Mouse (Mus musculus): ENCODE results near the gene Frmd8. TPM values are rescaled to one million over a fixed set of nuclear protein-coding genes. Genes with fewer than 3 reads are reported as not detected.
"Not testable (repeated sequence)": the region's sequence is repeated elsewhere in the genome, so short reads cannot be mapped to it uniquely, and the experiment has no call there.

The Frmd8 gene
- total RNA-seq, 2 experiments from 2014 or later, result 19.8 to 20.1 TPM

- no peak for DNase-seq (ENCODE audit: low spot score in 2 of 2)
These were observed 12.3 kb upstream of the Frmd8 start for GRCm38 (mm10) chr19:5887234-5887815.

DNA sequence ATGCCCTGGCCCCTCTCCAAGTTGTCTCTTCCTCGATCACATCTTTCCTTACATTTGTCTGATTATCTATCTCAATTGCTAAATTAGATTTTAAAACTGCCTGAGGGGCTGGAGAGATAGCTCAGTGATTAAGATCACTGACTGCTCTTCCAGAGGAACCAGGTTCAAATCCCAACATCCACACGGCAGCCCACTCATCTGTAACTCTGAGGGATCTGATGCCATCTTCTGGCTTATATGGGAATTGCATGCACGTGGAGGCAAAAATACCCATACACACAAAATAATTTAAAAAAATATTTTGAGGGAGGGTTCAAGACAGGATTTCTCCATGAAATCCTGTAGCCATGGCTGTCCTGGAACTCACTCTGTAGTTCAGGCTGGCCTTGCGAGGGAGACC, 10.8 kb upstream of the Frmd8 start:
- no peak for DNase-seq (ENCODE audit: low spot score in 2 of 2)

DNA sequence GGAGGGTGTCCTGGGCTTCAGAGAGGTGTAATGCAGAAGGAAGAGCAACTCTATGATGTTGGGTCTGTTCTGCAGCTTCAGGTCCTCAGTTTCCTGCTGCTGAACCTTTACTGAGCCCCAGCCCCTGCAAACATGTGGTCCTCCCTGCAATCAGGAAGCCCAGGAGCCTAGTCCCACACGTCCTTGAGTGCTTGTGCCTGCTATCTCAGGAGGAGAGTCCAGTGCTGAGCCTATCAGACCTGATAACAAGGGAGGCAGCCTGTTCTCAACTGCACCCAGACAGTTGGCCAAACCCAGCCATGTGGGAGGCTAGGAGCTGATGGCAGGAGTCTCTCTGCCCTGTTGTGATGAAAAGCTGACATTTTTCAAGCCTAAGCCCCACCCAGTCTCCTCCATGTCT, 8.9 kb upstream of the Frmd8 start:
- DNase-seq (ENCODE audit: low spot score in 2 of 2), result no peak

DNA sequence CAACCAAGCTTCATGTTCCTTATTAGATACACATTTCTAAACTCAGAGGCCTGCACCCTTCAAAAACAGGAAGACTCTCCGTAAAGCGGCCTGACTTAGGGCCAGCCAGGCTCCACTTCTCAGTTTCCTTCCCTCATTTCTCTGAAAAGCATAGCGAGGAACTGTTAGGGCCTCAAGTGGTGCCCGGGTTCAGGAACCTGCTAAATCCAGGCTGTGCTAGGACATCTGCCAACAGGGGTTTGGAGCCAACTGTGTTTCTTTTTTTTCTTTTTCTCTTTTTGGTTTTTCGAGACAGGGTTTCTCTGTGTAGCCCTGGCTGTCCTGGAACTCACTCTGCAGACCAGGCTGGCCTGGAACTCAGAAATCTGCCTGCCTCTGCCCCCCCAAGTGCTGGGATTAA, 7.0 kb upstream of the Frmd8 start:
- not testable (repeated sequence) for DNase-seq (ENCODE audit: low spot score in 2 of 2)

GRCm38 (mm10) chr19:5881155-5881554, 6.1 kb upstream of the Frmd8 start:
- DNase-seq (ENCODE audit: low spot score in 2 of 2), result no peak

- DNase-seq (ENCODE audit: low spot score in 2 of 2), result no peak
These were observed 4.7 kb upstream of the Frmd8 start for GRCm38 (mm10) chr19:5879735-5880134.

DNA sequence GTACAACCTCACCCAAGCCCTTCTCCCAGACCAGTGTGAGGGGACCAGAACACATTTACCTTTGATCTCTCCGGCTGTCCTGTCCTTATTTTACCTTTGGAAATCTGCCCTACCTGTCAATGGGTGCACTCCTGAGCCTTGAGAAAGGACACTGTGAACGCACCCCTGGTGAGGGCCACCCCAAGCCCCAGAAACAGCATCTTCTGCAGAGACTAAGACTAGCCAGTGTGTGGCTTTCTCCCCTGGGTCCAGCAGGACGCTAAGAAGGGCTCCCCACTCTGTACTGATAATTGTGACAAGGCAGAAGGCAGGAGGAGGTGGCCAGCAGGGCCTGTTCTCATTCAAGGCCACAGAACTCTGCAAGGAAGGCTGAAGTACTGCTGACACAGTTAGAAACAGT, 3.8 kb upstream of the Frmd8 start:
- DNase-seq (ENCODE audit: low spot score in 2 of 2), result no peak

DNA sequence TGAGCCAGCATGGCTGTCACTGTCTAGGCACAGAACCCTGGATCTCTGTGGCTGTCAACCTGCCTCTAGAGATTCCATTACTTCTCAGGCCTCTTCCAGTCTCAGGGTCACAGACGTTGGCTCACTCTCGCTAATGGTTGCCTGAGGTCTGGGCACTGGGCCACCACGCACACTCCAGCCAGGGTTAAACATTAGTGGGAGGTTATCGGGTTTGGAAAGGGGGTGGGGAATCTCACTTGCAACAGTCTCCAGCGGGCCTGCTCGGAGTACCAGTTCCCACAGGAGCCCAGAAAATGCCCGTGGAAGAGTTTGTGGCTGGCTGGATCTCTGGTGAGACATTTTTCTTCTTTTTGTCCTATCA, 3.3 kb upstream of the Frmd8 start:
- DNase-seq (ENCODE audit: low spot score in 2 of 2), result no peak

- DNase-seq (ENCODE audit: low spot score in 2 of 2), result peak; percentile 71 to 79
These were observed 2.7 kb upstream of the Frmd8 start, which contains the start of gene Slc25a45 for GRCm38 (mm10) chr19:5877618-5878361. TSS of gene Slc25a45 (plus strand) at chr19:5877808.

GRCm38 (mm10) chr19:5874391-5874968, 594 bp downstream of the Frmd8 start:
- DNase-seq (ENCODE audit: low spot score in 2 of 2), result no peak

- DNase-seq (ENCODE audit: low spot score in 2 of 2), result no peak
These were observed 2.0 kb downstream of the Frmd8 start for GRCm38 (mm10) chr19:5872931-5873556.

- no peak for DNase-seq (ENCODE audit: low spot score in 2 of 2)
These were observed 2.5 kb downstream of the Frmd8 start for GRCm38 (mm10) chr19:5872528-5872927.

GRCm38 (mm10) chr19:5871683-5872082, 3.4 kb downstream of the Frmd8 start:
- DNase-seq (ENCODE audit: low spot score in 2 of 2), result no peak

- DNase-seq (ENCODE audit: low spot score in 2 of 2), result no peak
These were observed 3.8 kb downstream of the Frmd8 start for GRCm38 (mm10) chr19:5871273-5871672.

DNA sequence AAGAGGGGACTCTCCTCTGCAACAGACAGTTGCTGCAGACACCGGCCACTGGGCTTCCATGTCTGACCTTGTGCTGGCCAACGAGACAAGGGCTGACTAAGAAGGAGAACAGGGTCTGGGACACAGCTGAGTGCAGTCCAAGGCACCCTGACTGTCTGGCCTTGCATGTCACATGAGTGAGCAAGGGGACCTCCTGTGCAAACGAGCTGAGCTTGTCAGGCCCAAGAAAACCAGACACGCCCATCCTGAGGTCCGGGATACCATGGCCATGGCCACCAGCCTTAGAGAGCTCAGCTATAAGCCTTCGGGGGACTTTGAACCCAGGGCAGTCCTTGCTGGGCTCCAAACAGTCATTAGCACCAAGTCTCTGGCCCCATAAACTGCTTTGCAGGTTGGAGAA, 7.0 kb downstream of the Frmd8 start:
- DNase-seq (ENCODE audit: low spot score in 2 of 2), result no peak

DNA sequence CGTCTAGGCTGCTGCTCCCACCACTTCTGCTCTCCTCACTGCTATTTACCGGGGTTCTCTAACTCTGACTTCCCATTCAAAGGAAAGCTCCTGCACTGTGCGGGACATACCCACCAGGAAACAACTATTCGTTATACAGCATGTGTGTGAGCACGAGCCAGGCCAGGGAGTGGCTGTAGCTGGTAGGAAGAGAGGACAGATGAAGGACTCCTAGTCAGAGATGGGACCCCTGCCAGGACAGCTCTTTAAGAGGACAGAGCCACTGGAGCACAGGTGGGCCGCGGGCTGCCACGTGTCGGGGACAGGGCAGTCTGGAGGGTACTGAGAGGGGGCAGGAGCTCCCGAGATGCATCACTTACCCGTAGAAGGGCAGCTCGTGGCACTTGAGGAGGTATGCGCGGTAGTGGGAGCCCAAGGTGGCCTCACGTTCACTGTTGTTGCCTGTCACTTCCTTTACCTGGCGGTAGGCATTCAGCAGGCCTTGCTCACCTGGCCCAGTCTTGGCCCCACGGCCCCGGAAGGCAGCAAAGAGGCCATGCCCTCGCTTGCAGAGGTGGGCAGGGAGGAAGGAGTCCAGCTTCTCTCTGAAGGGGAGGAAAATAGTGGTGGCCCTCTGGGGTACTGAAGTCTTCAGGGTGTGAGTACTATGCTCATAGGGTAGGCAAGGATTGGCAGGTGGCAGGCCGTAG, 10.2 kb downstream of the Frmd8 start:
- DNase-seq (ENCODE audit: low spot score in 2 of 2), result no peak

- DNase-seq (ENCODE audit: low spot score in 2 of 2), result no peak
These were observed 11.3 kb downstream of the Frmd8 start for GRCm38 (mm10) chr19:5863776-5864175.

- DNase-seq (ENCODE audit: low spot score in 2 of 2), result no peak
These were observed 12.6 kb downstream of the Frmd8 start for GRCm38 (mm10) chr19:5862335-5863085.

DNA sequence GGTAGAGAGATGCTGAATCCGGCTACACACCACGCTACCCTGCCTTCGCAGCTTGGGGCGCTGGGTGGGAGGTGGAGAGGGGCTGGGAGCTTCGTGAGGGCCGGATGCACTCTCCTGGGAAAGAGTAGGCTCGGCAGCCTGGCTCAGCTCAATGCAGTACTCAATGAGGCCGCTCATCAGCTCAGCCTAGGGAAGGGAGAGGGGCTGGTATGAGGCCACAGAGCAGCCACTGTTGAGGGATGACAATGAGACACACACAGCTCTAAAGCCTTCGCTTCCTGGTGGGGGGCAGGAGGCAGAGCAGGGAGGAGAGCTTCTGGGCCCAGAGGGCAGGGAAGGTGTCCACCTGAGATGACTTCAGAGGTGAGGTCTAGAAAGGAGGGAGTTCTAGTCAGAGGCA, 18.5 kb downstream of the Frmd8 start:
- no peak for DNase-seq (ENCODE audit: low spot score in 2 of 2)

DNA sequence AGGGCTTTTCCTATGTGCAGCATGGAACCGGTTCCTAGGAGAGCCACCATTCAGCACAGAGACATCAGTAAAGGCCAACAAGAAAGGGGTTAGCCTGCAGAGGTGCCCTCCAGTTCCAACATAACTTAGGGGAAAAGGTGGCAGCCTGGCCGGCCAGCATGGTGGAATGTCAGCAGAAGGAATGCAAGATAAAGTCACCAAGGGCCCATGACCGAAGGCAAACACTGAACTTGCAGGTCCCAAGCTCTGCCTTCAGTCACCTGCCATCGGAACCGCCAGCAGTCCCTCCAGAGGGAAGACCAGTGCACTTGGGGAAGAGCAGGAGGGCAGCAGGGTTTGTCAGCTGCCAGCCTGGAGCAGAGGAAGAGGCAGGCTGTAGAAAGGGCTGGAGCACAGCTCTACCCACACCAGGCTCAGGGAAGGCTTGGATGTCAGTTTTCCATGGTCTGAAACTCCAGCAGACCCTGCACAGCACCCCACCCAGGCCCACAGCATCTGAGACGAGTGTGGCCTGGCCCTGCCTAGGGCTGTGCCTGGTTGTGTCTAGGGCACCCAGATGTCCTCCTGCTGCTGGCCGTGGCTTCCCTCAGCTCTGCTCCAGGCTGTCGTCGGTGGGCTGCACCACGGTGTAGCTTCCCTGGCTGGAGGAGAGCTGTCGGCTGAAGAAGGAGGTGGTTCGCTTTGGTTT, 22.9 kb downstream of the Frmd8 start:
- DNase-seq (ENCODE audit: low spot score in 2 of 2), result no peak

Measured in layer of hippocampus, postnatal 14 days (tissue).